Mouse (Mus musculus): ENCODE results near the gene Polrmt. TPM values are rescaled to one million over a fixed set of nuclear protein-coding genes. Genes with fewer than 3 reads are reported as not detected.

Polrmt gene
- total RNA-seq, 2 experiments from 2014 or later = 42.3 to 48.0 TPM

- intact Hi-C loops (cut with DNase I) = loop anchor here (2.0 kb wide), 1 partner anchor 94 kb away; no protein-coding TSS in a partner anchor
- DNase-seq = no peak
Observed at GRCm38 (mm10) chr10:79694379-79694655, 52.1 kb downstream of the Polrmt start.

- intact Hi-C loops (cut with DNase I) = loop anchor here (2.0 kb wide), 1 partner anchor 95 kb away; no protein-coding TSS in a partner anchor
- DNase-seq = no peak
Observed at GRCm38 (mm10) chr10:79693580-79694378, 52.6 kb downstream of the Polrmt start.

GRCm38 (mm10) chr10:79691986-79692548 lies 54.3 kb downstream of the Polrmt start:
- intact Hi-C loops (cut with DNase I) = no loop called here
- DNase-seq = no peak

- intact Hi-C loops (cut with DNase I) = no loop called here
Observed at GRCm38 (mm10) chr10:79689178-79689577, 57.2 kb downstream of the Polrmt start.

GRCm38 (mm10) chr10:79688720-79689119 lies 57.7 kb downstream of the Polrmt start, which contains the start of gene Gzmm:
Gene Gzmm, plus strand, starts transcription at chr10:79689020.
- intact Hi-C loops (cut with DNase I) = no loop called here
- no peak for DNase-seq

More at GRCm38 (mm10) chr10:79689178-79689577, 57.2 kb downstream of the Polrmt start:
- no peak for DNase-seq

- DNase-seq = no peak
- intact Hi-C loops (cut with DNase I) = no loop called here
Observed at GRCm38 (mm10) chr10:79687513-79687912, 58.9 kb downstream of the Polrmt start.

GRCm38 (mm10) chr10:79686691-79687090 lies 59.7 kb downstream of the Polrmt start:
- DNase-seq = no peak
- intact Hi-C loops (cut with DNase I) = no loop called here

GRCm38 (mm10) chr10:79686219-79686618 lies 60.2 kb downstream of the Polrmt start:
- DNase-seq = no peak
- intact Hi-C loops (cut with DNase I) = no loop called here

Other genes starting within 250 kb of the Polrmt start
- gene Plpp2, start 212.8 kb downstream of the Polrmt start, total RNA-seq (2021) = 1 to 10 TPM; 2.2 to 2.7 TPM
- 10 to 100 TPM; 11.1 to 12.7 TPM for gene Mier2, start 191.4 kb downstream of the Polrmt start, total RNA-seq (2021)
- gene Theg, start 159.2 kb downstream of the Polrmt start, total RNA-seq (2021) = not detected
- under 1 TPM in 1 of 2 experiments, not detected in 1; 0.08 TPM for gene C2cd4c, start 132.6 kb downstream of the Polrmt start, total RNA-seq (2021)
- gene Shc2, start 108.7 kb downstream of the Polrmt start, total RNA-seq (2021) = 1 to 10 TPM; 1.9 to 2.5 TPM
- gene Odf3l2, start 100.8 kb downstream of the Polrmt start, total RNA-seq (2021) = not detected
- not detected for gene Madcam1, start 82.0 kb downstream of the Polrmt start, total RNA-seq (2021)
- 10 to 100 TPM; 18.1 to 19.9 TPM for gene Tpgs1, start 77.2 kb downstream of the Polrmt start, total RNA-seq (2021)
- 100 to 1,000 TPM; 178 to 198 TPM for gene Cdc34, start 64.4 kb downstream of the Polrmt start, total RNA-seq (2021)
- 1 to 10 TPM; 6.5 to 8.4 TPM for gene Gzmm, start 57.6 kb downstream of the Polrmt start, total RNA-seq (2021)
- gene Bsg, start 42.1 kb downstream of the Polrmt start, total RNA-seq (2021) = 1,000 to 10,000 TPM; 1,389 to 1,395 TPM
- 10 to 100 TPM; 20.0 to 26.8 TPM for gene Hcn2, start 29.9 kb downstream of the Polrmt start, total RNA-seq (2021)
- gene Fgf22, start 8.5 kb upstream of the Polrmt start, total RNA-seq (2021) = not detected
- 10 to 100 TPM; 23.6 to 24.6 TPM for gene Rnf126, start 20.4 kb upstream of the Polrmt start, total RNA-seq (2021)
- 1 to 10 TPM; 4.2 to 4.3 TPM for gene Fstl3, start 30.7 kb upstream of the Polrmt start, total RNA-seq (2021)
- not detected for gene Prss57, start 44.4 kb upstream of the Polrmt start, total RNA-seq (2021)
- gene Palm, start 47.0 kb upstream of the Polrmt start, total RNA-seq (2021) = 10 to 100 TPM; 56.0 to 87.0 TPM
- under 1 TPM in 1 of 2 experiments, not detected in 1; 0.62 TPM for gene Misp, start 74.4 kb upstream of the Polrmt start, total RNA-seq (2021)
- gene Ptbp1, start 107.8 kb upstream of the Polrmt start, total RNA-seq (2021) = 10 to 100 TPM; 50.9 to 51.2 TPM
- gene Prtn3, start 127.9 kb upstream of the Polrmt start, total RNA-seq (2021) = not detected
- not detected for gene Plppr3, start 128.1 kb upstream of the Polrmt start, total RNA-seq (2021)
- not detected for gene Elane, start 139.7 kb upstream of the Polrmt start, total RNA-seq (2021)
- gene Cfd, start 144.3 kb upstream of the Polrmt start, total RNA-seq (2021) = 10 to 100 TPM; 11.6 to 63.9 TPM
- 10 to 100 TPM; 53.0 to 53.2 TPM for gene Med16, start 162.3 kb upstream of the Polrmt start, total RNA-seq (2021)
- gene Gm26602, start 164.3 kb upstream of the Polrmt start, total RNA-seq (2021) = not detected
- under 1 TPM; 0.17 to 0.38 TPM for gene Kiss1r, start 170.4 kb upstream of the Polrmt start, total RNA-seq (2021)
- gene R3hdm4, start 174.6 kb upstream of the Polrmt start, total RNA-seq (2021) = 10 to 100 TPM; 81.0 to 88.1 TPM
- gene Arid3a, start 180.5 kb upstream of the Polrmt start, total RNA-seq (2021) = 1 to 10 TPM; 1.9 to 2.6 TPM
- gene Wdr18, start 213.6 kb upstream of the Polrmt start, total RNA-seq (2021) = 10 to 100 TPM; 25.6 to 28.8 TPM
- under 1 TPM; 0.27 to 0.28 TPM for gene Grin3b, start 224.1 kb upstream of the Polrmt start, total RNA-seq (2021)
- gene Tmem259, start 237.7 kb upstream of the Polrmt start, total RNA-seq (2021) = 100 to 1,000 TPM; 107 to 120 TPM
- gene Cnn2, start 242.0 kb upstream of the Polrmt start, total RNA-seq (2021) = 10 to 100 TPM; 29.9 to 30.6 TPM
- gene Abca7, start 249.9 kb upstream of the Polrmt start, total RNA-seq (2021) = 1 to 10 TPM; 7.7 to 7.9 TPM

Measured in heart, postnatal 36 days (tissue).